Mouse (Mus musculus) ovary, postnatal 10 days (tissue): ENCODE measurements around the gene Comt.

ENCODE experiments used
- DNase-seq: peaks from one replicate; pipeline ENCODE4 v3.0.0; 2022; ENCODE audit warnings: low spot score

The Comt gene

GRCm38 (mm10) chr16:18388583-18389435 is 37.8 kb downstream of the Comt start:
- DNase-seq = no peak

- DNase-seq = no peak
These were observed 38.7 kb downstream of the Comt start for GRCm38 (mm10) chr16:18387704-18388582.

DNA sequence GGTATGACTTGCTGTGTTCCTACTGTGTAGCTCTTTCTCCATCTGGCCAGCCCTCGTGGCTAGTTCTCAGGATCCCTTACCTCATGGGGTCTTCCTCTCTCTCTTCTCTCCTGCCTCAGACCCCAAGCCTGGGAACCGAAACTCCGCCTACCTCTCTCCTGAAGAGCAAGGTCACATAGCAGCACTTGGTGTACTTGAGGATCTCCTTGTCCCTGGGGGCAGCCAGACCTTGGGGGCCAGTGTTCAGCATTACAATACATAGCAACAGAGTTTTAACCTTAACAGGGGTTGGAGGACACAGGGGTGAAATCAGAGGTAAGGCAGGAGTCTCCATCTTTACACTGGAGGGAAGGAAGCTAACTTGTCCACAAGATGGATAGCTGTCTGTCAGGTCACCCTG is 39.7 kb downstream of the Comt start:
- no peak for DNase-seq

DNA sequence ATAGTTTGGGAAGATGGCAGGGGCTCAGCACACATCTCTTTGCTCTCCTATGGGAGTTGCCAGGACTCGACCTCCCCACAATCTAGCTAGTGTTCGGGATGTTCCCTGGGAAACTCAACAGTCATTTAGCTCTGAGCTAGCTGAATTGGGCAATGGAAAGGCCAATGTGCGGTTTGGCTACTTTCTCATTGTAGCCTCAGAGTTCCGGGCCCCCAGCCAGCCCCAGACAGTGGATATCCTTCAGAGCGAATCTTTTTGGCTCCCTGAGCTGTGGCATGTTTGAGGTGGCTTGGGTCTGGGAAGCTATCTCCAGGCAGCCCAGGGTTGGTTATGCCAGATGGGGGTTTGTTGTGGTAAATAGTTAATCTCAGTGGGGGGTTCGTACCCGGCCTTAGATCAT is 40.2 kb downstream of the Comt start:
- no peak for DNase-seq

DNA sequence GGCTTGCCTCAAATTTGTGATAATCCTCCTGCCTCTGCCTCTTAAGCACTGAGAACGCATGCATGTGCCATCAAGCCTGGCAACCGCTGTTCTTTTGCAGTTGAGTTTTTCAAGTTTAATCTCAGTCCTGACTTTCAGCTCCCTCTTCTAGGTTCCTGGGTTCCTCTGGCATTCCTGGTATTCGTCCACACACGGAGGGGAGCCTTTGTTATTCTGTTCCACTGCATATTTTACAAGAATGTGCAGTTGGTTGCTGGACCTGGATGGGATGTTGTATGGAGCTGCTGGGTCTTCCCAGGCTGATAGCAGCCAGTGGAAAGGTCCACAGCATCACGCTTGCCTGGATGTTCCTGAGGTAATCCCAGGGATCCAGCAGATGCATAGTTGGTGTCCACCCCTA is 41.2 kb downstream of the Comt start:
- DNase-seq = no peak

DNA sequence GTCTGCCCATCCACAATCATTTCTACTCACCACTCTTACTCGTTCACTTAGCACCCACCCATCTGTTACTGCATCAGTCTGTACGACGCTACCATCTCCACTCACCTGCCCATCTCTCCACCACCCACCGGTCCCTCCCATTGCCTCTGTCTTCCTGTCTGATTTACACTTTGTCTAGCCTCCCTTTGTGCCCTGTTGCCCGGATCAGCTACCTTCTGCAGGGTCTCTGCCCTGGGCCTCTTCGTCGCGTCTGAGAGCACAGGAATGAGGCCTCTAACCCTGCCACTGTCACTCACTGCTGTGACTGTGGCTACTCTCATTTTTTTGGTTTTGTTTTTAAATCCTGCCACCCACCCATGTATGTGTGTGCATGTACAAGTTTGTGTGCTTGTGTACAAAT is 42.0 kb downstream of the Comt start:
- DNase-seq = no peak

GRCm38 (mm10) chr16:18384211-18384610 is 42.4 kb downstream of the Comt start:
- no peak for DNase-seq

GRCm38 (mm10) chr16:18383756-18384155 is 42.9 kb downstream of the Comt start:
- DNase-seq = no peak

GRCm38 (mm10) chr16:18383045-18383726 is 43.5 kb downstream of the Comt start:
- DNase-seq = no peak

GRCm38 (mm10) chr16:18381621-18382258 is 44.9 kb downstream of the Comt start:
- DNase-seq = no peak

GRCm38 (mm10) chr16:18380495-18381063 is 46.1 kb downstream of the Comt start:
- no peak for DNase-seq

- DNase-seq = no peak
These were observed 47.2 kb downstream of the Comt start for GRCm38 (mm10) chr16:18379338-18380001.

DNA sequence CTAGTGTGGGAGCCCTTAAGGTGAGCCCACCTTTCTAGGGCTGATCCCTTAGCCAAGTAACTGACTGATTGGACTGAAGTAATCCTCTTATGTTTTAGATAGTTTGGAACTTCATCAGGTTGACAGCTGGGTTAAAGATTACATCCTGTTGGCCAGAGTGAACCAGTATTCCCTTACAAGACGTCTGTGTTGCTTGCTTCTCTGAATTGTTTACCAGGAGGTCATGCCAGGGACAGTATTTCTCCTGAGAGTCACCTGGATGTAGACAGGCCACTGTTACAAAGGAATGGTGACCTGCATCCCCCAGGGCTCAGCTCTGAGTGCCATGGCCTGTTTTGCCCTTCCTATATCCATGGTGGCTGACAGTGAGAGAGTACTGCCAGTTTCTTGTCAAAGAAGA is 48.2 kb downstream of the Comt start:
- DNase-seq = no peak

- DNase-seq = no peak
These were observed 49.4 kb downstream of the Comt start for GRCm38 (mm10) chr16:18377203-18377602.

DNA sequence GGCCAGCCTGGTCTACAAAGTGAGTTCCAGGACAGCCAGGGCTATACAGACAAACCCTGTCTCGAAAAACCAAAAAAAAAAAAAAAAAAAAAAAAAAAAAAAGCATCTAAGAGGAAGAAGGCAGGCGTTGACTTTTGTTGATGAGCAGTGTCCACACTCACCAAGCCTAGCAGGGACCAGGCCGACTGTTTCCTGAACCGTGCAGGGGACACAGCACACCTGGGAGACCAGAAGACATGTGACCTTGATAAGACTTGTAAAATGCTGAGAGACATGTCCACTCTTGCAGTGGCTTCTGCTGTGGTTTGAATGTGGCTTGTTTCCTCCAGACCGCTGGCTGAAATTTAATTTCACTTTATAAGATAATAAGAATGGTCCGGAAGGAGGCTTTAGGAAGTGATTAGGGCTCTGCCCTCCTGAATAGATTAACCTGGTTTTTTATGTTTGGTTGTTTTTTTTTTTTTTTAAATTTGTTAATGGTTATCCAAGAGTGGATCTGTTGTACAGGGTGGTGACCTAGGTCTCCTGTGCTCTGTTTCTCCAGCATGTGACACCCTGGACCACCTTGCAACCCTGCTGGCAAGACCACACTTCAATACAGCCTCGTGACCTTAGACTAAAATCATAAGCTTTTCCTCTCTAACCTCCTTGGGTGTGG is 50.2 kb downstream of the Comt start:
- no peak for DNase-seq

DNA sequence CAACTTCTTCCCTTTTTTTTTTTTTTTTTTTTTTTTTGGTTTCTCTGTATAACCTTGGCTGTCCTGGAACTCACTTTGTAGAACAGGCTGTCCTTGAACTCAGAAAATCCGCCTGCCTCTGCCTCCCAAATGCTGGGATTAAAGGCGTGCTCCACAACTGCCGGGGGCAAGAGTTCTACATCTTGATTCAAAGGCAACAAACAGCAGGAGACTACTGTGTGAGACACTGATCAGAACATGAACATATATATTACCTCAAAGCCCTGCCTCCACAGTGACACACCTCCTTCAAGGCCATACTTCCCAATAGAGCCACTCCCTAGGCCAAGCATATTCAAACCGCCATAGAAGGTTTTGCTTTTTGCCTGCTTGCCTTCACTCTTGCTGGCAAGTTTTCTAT is 53.0 kb downstream of the Comt start:
- no peak for DNase-seq

- DNase-seq = no peak
These were observed 56.5 kb downstream of the Comt start for GRCm38 (mm10) chr16:18370197-18370596.

DNA sequence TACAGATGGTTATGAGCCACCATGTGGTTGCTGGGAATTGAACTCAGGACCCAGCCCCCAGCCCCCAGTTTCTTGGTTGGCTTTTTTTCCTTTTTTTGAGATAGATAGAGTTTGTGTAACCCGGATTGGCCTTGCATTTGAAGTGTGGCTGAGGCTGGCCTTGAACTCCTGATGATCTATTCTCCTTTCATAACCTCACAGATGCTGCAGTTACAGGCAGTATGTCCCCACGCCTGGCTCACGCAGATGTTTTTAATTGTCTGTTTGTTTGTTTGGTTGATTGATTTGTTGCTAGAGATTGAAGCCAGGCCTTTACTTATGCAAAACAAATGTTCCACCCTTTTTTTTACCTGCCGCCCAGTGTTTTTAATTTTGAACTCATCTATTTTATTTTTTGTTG is 59.8 kb downstream of the Comt start:
- no peak for DNase-seq

DNA sequence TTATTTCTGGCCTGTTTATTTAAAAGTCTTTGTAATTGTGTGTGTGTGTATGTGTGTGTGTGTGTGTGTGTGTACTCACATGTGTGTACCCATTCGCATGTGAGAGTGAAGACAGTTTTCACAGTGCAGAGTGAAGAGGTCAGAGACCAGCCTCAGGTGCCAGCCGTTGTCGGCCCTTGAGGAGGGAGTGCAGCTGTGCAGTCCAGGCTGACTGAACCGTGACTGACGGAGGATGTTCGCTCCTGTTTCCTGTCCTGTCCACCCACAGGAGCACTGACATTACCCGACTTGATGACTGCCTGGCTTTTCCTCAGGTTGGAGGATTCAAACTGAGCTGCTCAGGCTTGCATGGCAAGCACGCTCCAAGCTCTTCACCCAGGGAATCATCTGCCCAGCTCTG is 63.7 kb downstream of the Comt start:
- no peak for DNase-seq

DNA sequence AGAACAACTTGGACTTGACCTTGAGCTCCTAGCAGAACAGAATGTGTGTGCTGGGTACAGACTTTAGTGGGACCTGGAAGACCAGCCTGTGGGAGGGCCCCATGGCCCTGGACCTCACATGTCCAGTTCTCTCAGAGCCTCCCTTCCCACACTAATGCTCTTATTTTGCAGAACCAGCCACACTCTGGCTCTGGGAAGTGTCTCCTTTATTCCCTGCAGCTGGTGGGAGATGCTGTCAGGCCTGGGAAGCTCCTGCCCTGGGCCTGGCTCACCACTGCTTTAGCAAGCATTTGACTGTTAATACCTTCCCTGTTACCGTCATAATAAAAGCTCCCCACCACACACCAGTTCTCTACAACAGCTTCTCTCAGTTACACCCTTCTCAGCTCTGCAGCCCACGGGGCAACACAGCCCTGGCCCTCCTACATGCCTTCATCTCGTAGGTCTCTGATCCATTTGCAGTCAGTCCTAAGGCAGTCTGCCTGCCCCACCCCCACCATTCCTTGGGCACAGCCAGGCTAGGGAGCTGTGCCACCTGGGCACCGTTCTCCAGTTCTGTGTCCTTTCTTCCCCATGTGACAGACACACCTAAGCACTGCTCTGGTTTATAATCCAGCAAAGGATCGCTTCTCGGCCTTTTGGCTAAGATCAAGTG is 66.4 kb downstream of the Comt start:
- no peak for DNase-seq
